Mouse (Mus musculus) ES-Bruce4 (cell line): ENCODE results near the gene Syn2.

Experiments
- CTCF ChIP-seq: IDR thresholded peaks from one replicate; pipeline ENCODE4 v1.8.1; 2011; ENCODE audit warnings: low read depth, low read length
- EP300 ChIP-seq: IDR thresholded peaks from 2 replicates; pipeline ENCODE4 v1.6.1; 2011; ENCODE audit warnings: low read depth, low read length; ENCODE audit not compliant: insufficient read depth
- POLR2A ChIP-seq: IDR thresholded peaks from one replicate; pipeline ENCODE4 v1.8.1; 2011; ENCODE audit warnings: low read length; ENCODE audit not compliant: insufficient read depth

- no peak for TF ChIP-seq CTCF
- no peak for TF ChIP-seq EP300
- no peak for TF ChIP-seq POLR2A
These were observed 132.1 kb downstream of the Syn2 start for GRCm38 (mm10) chr6:115266791-115267190.
